Mouse (Mus musculus) kidney, adult 2 months (tissue): ENCODE measurements around the gene Smox. TPM values are rescaled to one million over a fixed set of nuclear protein-coding genes. Genes with fewer than 3 reads are reported as not detected.

Source experiments
- DNase-seq: peaks from one replicate; pipeline ENCODE4 v3.0.0; 2021
- H3K27ac ChIP-seq: fragments of 200-500 bp; 2 replicates; pipeline ENCODE4 v1.5.1; 2012; ENCODE audit warnings: low read depth, low read length, control low read depth, inconsistent platforms; ENCODE audit not compliant: insufficient read depth
- H3K27me3 ChIP-seq: fragments of 200-500 bp; replicated peaks from 2 replicates; pipeline ENCODE4 v1.6.1; 2012; ENCODE audit warnings: mild to moderate bottlenecking, moderate library complexity, low read length, inconsistent platforms; ENCODE audit not compliant: control insufficient read depth, insufficient read depth
- H3K36me3 ChIP-seq: fragments of 200-500 bp; 2 replicates; pipeline ENCODE4 v1.6.1; 2012; ENCODE audit warnings: mild to moderate bottlenecking, moderate library complexity, low read length, inconsistent platforms; ENCODE audit not compliant: control insufficient read depth, insufficient read depth
- H3K4me1 ChIP-seq: fragments of 200-500 bp; 2 replicates; pipeline ENCODE4 v1.6.1; 2011; ENCODE audit warnings: low read length; ENCODE audit not compliant: control insufficient read depth, insufficient read depth
- H3K4me3 ChIP-seq: fragments of 200-500 bp; 2 replicates; pipeline ENCODE4 v1.5.1; 2011; ENCODE audit warnings: mild to moderate bottlenecking, low read depth, low read length, control low read depth; ENCODE audit not compliant: insufficient read depth
- CTCF ChIP-seq: fragments of 200-500 bp; conservative IDR thresholded peaks from 2 replicates; pipeline ENCODE4 v1.5.1; 2011; ENCODE audit warnings: low read depth, mild to moderate bottlenecking, control low read depth, low read length, moderate library complexity, mixed read lengths; ENCODE audit not compliant: insufficient read depth, insufficient read length
- POLR2A ChIP-seq: fragments of 200-500 bp; IDR thresholded peaks from one replicate; pipeline ENCODE4 v1.6.1; 2011; ENCODE audit warnings: low read depth, low read length, control low read depth
- WGBS: fragments of 180-500 bp; shearing (Covaris S2); methylation state at CpG from one replicate; pipeline ENCODE4 v1.1.7; 2018; 5-methylcytosine and 5-hydroxymethylcytosine counted together
- polyA plus RNA-seq: library from polyadenylated mRNA; depleted of rRNA; stranded (reverse); fragments of >200 nt; gene quantifications from 2 replicates; pipeline ENCODE4 v1.2.3, GENCODE M21; 2012

Gene Smox
- polyA plus RNA-seq, 1 experiment = 12.5 TPM

DNA sequence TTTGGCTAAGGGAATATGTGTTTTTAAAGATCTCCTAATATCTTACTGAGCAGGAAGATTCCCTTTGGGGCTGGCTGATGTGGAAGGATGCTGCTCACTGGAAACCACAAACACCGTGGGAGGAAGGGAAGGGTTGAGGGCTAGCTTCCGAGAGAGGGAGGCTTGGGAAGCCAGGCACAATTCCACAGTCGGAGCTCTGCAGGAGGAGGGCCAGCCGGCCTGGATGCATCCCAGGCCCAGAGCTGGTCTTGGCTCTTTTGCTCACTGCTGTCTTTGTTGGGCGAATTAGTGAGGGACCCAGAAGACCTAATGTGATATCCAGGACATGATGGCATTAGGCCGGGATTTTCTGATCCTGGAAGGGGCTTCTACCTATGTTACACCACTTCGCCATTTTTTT is 6.9 kb downstream of the Smox start:
- Histone ChIP-seq H3K36me3 (no peaks in the 10 kb centered on the region), H3K4me3 (no peak overlapping the region), H3K27me3 (no peaks in the 10 kb centered on the region), H3K4me1 (no peaks in the 10 kb centered on the region), H3K27ac (no peak overlapping the region)
- WGBS = 73% methylated on average over 7 of the region's 7 CpGs
- TF ChIP-seq POLR2A (no peak), CTCF (no peak)
- no peak for DNase-seq

DNA sequence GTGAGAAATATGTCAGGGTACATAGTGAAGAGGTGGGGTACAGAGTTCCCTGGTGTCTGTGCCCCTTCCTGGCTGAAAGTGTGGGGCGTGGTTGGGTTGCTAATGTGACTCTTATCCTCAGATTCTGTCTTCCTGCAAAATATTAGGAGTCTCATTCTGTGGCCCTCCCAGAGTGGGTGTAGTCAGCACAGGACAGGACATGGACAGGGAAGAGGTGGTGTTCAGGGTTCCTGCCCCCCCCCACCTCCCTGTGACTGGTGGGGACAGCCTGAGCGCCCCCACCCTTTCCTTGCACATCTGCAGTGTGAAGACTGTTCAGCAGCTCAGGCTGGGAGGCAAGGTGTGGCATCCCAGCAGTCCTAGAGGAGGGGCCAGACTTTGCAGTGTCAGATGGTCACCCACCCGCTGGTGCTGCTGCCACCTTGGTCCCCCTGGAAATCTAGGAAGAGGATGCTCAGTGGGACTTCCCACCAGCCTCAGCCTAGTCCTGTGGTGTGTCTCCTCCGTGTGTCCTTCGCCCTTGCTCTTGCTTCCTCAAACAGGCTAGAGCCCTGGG is 8.1 kb downstream of the Smox start:
- no peak overlapping the region for H3K27ac ChIP-seq

DNA sequence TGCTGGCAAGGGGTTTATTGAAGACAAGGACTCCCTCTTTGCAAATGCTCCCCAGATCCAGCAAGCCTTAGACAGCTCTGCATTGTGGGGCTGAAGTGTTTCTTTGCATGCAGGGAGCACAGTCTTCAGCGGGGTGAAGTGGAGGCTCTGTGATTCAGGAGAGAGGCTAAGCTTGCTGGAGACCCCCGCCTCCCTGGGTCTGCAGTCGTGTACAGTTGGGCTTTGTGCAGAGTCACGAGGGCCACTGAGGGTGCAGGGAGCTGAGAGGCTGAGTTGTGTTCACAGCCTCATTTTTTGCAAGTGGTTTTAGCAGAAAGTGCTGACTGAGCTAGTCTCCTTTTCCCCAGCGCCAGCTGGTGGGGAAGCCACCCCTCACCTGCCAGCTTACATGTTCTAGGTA is 10.6 kb downstream of the Smox start:
- 71% methylated on average over 5 of the region's 5 CpGs for WGBS
- no peak overlapping the region for H3K4me3 ChIP-seq
- H3K36me3 ChIP-seq = no peaks in the 10 kb centered on the region
- no peak for DNase-seq
- H3K4me1 ChIP-seq = no peaks in the 10 kb centered on the region
- TF ChIP-seq POLR2A (no peak), CTCF (no peak)
- H3K27ac ChIP-seq = no peak overlapping the region
- H3K27me3 ChIP-seq = no peaks in the 10 kb centered on the region

More for the DNA sequence above, 8.1 kb downstream of the Smox start:
- no peaks in the 10 kb centered on the region for H3K27me3 ChIP-seq
- TF ChIP-seq POLR2A (no peak), CTCF (no peak)
- DNase-seq = peak; percentile 16
- H3K4me1 ChIP-seq = no peaks in the 10 kb centered on the region
- no peaks in the 10 kb centered on the region for H3K36me3 ChIP-seq
- no peak overlapping the region for H3K4me3 ChIP-seq
- 84% methylated on average over 5 of the region's 5 CpGs for WGBS

DNA sequence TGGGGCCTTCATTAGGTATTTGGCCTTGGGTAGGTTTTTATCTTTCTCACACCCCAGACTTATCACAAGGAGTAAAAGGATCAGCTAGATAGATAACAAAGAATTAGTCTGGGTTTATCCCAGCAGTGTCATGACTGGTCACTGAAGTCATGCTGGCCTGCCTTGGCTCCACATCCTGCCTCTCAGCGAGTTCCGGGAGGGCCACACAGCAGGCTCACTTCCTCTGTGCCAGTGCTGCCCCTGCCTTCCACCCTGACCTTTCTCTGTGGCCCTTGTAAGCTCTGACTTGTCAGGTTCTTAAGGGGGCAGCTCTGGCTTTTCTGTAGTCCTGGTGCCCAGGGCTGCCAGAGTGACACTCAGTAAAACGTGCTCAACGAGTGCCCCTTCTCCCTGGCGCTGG is 11.3 kb downstream of the Smox start:
- Histone ChIP-seq H3K4me1 (no peaks in the 10 kb centered on the region), H3K27me3 (no peaks in the 10 kb centered on the region), H3K27ac (no peak overlapping the region), H3K4me3 (no peak overlapping the region), H3K36me3 (no peaks in the 10 kb centered on the region)
- TF ChIP-seq POLR2A (no peak), CTCF (no peak)
- peak; percentile 14 for DNase-seq
- WGBS = 79% methylated on average over 5 of the region's 5 CpGs

DNA sequence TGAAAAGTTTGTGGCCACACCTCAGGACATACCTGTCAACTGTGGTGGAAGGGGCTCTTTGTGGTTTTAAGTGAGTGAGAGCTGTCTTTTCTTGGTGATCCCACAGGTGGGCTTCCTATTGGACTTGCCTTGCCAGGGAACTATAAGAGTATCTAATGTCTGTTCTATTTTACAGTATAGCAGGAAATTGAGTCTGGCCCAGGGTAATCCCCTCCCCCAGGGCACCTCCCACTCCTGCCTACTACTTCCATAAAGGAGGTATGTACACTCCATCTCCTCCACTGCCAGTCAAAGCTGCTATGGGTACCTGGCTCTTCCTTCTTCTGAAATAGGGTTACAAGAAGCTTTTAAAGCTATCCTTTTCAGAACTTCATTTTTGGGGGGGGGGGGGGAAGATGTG is 14.1 kb downstream of the Smox start:
- Histone ChIP-seq H3K4me3 (no peak overlapping the region), H3K36me3 (no peaks in the 10 kb centered on the region), H3K27me3 (no peaks in the 10 kb centered on the region), H3K27ac (no peak overlapping the region), H3K4me1 (no peaks in the 10 kb centered on the region)
- TF ChIP-seq POLR2A (no peak), CTCF (no peak)
- no peak for DNase-seq

DNA sequence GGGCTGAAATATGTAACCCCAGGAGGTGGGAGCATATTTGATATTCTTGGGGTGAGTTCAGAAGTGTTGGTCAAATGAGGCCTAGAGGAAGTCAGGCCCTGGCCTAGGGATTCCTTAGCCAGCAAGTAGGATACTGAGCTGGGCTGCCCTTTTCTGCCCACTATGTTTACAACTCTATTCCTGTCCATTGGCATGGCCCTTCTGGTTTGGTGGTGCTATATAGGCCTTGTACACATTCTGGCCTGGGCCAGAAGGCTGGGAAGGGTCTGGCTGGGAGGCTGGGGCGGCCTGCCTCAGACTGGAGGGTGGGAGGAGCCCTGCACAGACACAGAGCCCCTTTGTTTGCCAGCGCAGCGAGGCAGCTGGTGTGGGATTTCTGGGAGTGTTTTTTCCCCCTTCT is 15.1 kb downstream of the Smox start:
- Histone ChIP-seq H3K27me3 (no peaks in the 10 kb centered on the region), H3K4me3 (no peak overlapping the region), H3K36me3 (no peaks in the 10 kb centered on the region), H3K4me1 (no peaks in the 10 kb centered on the region), H3K27ac (no peak overlapping the region)
- DNase-seq = no peak
- TF ChIP-seq POLR2A (no peak), CTCF (no peak)
- 80% methylated on average over 3 of the region's 3 CpGs for WGBS

DNA sequence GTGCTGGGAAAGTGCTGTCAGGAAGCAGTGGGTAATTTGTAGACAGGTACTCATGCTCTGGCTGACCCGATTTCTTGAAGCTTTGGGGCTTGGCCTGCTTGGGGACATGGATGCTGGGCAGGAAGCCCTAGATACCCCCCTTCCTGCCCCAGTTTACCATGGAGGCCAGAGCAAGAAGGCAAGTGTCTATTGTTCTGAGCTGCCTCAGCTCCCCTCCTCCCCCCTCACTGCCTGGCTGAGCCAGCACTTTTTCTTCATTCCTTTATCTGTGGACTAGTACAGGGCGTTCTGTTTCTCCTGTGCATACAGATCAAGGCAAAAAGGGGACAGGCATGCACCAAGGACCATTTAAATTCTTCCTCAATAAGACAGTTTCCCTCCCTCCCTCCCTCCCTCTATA is 17.2 kb downstream of the Smox start:
- WGBS = 68% methylated on average over 2 of the region's 2 CpGs
- no peak for TF ChIP-seq CTCF
- TF ChIP-seq POLR2A = no peak
- no peaks in the 10 kb centered on the region for H3K4me1 ChIP-seq
- no peaks in the 10 kb centered on the region for H3K36me3 ChIP-seq
- H3K27ac ChIP-seq = no peak overlapping the region
- H3K27me3 ChIP-seq = no peaks in the 10 kb centered on the region
- no peak overlapping the region for H3K4me3 ChIP-seq
- no peak for DNase-seq

DNA sequence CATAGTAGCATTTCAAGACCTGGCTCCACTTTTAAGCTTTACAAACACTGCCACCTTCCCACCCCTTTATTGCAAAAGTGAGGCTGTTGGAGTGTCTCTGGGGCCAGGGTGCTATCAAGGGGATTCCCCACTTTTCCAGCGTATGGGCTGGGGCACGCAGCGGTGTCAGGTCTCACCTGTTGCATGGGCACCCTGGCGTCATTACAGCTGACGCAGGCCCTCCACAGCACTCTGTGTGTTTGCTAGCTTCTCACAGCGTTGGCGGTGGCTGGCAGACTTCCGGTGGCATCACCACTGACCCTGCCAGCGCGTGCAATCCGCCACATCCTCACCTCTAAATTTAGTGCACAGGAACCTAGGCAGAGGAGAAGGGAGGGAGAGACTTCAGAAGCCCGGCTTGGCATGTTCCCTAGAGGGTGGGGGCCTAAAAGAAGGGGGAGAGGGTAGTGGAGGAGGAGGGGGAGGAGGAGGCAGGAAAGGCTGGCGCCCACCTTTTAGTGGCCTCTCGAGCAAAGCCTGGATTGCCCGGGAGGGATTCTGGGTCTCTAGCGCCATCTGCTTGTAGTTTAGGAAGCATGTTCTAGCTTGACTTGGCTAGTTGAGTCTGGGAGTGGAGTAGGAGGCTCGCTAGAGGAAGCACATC is 18.5 kb downstream of the Smox start:
- TF ChIP-seq POLR2A (no peak), CTCF (peak; percentile 86)
- Histone ChIP-seq H3K36me3 (no peaks in the 10 kb centered on the region), H3K4me1 (no peaks in the 10 kb centered on the region), H3K27ac (no peak overlapping the region), H3K27me3 (no peaks in the 10 kb centered on the region), H3K4me3 (no peak overlapping the region)
- peak; percentile 70 for DNase-seq
- WGBS = 14% methylated on average over 17 of the region's 17 CpGs
